Mouse (Mus musculus) kidney, postnatal 0 days (tissue): ENCODE data around the gene Wdr20. TPM values are rescaled to one million over a fixed set of nuclear protein-coding genes. Genes with fewer than 3 reads are reported as not detected.

Experiments
- ATAC-seq: fragments of 200-750 bp; cut with Nextera tagmentation; replicated peaks from 2 replicates; pipeline ENCODE4 v1.8.0; 2017; ENCODE audit warnings: low read depth, moderate number of reproducible peaks, moderate TSS enrichment, moderate library complexity; ENCODE audit not compliant: low FRiP score
- DNase-seq: peaks from one replicate; pipeline ENCODE4 v3.0.0-alpha.2; 2016; ENCODE audit warnings: low spot score
- H3K27ac ChIP-seq: fragments of 300-500 bp; sonication (generic); 2 replicates; pipeline ENCODE4 v1.5.1; 2014; ENCODE audit warnings: mild to moderate bottlenecking
- H3K27me3 ChIP-seq: fragments of 300-500 bp; sonication (generic); 2 replicates; pipeline ENCODE4 v1.6.1; 2014; ENCODE audit warnings: low read length, mixed read lengths; ENCODE audit not compliant: insufficient read depth
- H3K36me3 ChIP-seq: fragments of 300-500 bp; sonication (generic); 2 replicates; pipeline ENCODE4 v1.6.1; 2014; ENCODE audit warnings: low read length, mixed read lengths; ENCODE audit not compliant: insufficient read depth
- H3K4me1 ChIP-seq: fragments of 300-500 bp; sonication (generic); replicated peaks from 2 replicates; pipeline ENCODE4 v1.6.1; 2014; ENCODE audit warnings: antibody characterized with exemption, low read length, mixed read lengths; ENCODE audit not compliant: insufficient read depth
- H3K4me2 ChIP-seq: fragments of 300-500 bp; sonication (generic); 2 replicates; pipeline ENCODE4 v1.6.1; 2014; ENCODE audit warnings: mild to moderate bottlenecking, low read length, moderate library complexity, mixed read lengths
- H3K4me3 ChIP-seq: fragments of 300-500 bp; sonication (generic); replicated peaks from 2 replicates; pipeline ENCODE4 v1.5.1; 2014; ENCODE audit warnings: low read depth, low read length
- H3K9ac ChIP-seq: fragments of 300-500 bp; sonication (generic); 2 replicates; pipeline ENCODE4 v1.6.1; 2014; ENCODE audit warnings: low read depth, low read length
- H3K9me3 ChIP-seq: fragments of 300-500 bp; sonication (generic); replicated peaks from 2 replicates; pipeline ENCODE4 v1.6.1; 2016; ENCODE audit warnings: low read length, inconsistent platforms, mixed read lengths
- CTCF ChIP-seq: IDR thresholded peaks from 2 replicates; pipeline ENCODE4 v1.5.1; 2016; ENCODE audit warnings: antibody characterized with exemption, low read depth, mild to moderate bottlenecking, moderate library complexity
- WGBS: fragments of 180-500 bp; shearing (Covaris S2); extraction: QIAGEN DNeasy Blood & Tissue Kit; methylation state at CpG from one replicate; pipeline ENCODE4 v1.1.7; 2014; 5-methylcytosine and 5-hydroxymethylcytosine counted together
- polyA plus RNA-seq: library from polyadenylated mRNA; unstranded; fragments of >200 nt; fragmentation: Nextera tagmentation; extraction: Ambion mirVana; gene quantifications from 2 replicates; pipeline ENCODE4 v1.2.1, GENCODE M21; 2015

Gene Wdr20
- polyA plus RNA-seq, 1 experiment from 2014 or later = 18.6 TPM

DNA sequence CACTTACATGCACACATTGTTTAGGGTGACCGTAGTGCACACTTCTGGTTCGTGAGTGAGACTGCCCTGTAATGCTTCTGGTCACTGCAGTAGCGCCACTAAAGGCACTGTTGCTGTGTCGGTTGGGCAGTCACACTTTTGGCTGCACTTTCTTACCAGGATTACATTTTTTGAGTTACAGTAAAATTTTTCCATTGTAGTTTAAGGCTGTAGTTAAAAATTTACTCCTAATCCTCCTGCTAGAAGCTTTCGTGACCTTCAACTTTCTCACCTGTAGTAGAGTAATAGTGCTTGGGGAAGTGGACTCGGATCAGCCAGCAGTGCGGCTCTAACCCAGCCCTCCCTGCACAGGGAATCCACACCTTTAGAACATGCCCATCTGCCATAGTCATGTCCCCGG, 53.3 kb downstream of the Wdr20 start:
- H3K4me1 ChIP-seq = no peaks in the 10 kb centered on the region
- ATAC-seq (no peak), DNase-seq (no peak)
- no peak overlapping the region for H3K4me3 ChIP-seq
- no peak for TF ChIP-seq CTCF
- no peak overlapping the region for H3K9ac ChIP-seq
- H3K27me3 ChIP-seq = no peaks in the 10 kb centered on the region
- WGBS = 72% methylated on average over 8 of the region's 8 CpGs
- peaks cover 4% of the 10 kb centered on the region; the same call in 1 of the 2 replicates for H3K36me3 ChIP-seq
- H3K4me2 ChIP-seq = no peak overlapping the region
- no peaks in the 10 kb centered on the region for H3K9me3 ChIP-seq
- peak overlapping the region; percentile 57; the same call in 1 of the 2 replicates for H3K27ac ChIP-seq

DNA sequence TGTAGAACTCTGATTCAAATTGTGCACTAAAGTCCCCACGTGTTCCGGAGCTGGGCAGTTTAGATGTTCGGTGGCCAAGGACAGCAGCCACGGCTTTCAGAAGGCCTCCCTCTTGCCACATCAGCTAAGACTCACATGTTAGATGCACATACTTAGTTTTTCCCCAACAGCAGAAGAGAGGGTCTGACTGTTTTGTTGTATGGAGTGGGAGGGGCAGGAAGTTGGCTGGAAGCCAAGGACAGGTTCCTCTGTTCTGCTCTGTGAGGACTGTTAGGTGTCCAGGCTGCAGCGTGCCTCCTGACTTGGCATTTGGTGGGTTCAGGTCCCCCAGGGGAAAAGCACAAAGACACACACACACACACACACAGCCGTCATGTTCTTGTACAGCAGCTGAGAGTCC, 57.3 kb downstream of the Wdr20 start:
- Histone ChIP-seq H3K27me3 (no peaks in the 10 kb centered on the region), H3K9ac (no peak overlapping the region), H3K9me3 (no peaks in the 10 kb centered on the region), H3K4me1 (peaks cover 5% of the 10 kb centered on the region; the same call in 1 of the 2 replicates), H3K36me3 (peaks cover 4% of the 10 kb centered on the region; the same call in 1 of the 2 replicates), H3K4me2 (no peak overlapping the region), H3K4me3 (no peak overlapping the region), H3K27ac (no peak overlapping the region)
- TF ChIP-seq CTCF = no peak
- WGBS = 78% methylated on average over 6 of the region's 6 CpGs
- ATAC-seq = no peak
- DNase-seq = no peak

DNA sequence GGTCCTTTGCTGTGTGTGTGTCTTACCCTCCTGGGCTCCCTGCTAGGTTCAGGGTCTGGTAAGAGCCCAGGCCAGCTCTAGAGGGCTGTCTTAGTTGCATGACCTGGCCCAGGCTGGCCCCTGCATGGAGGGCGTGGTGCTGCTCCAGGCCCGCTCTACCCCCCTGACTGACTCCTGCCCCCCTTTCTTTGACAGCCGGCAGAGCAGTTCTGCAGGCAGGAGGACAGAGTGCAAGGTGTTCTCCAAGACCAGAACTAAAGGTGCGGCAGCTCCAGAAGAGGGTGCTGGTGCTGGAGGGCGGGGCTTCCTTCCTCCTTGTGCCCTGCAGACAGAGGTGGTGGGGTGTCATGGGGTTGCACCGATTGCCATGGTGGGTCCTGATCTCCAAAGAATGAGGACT, 59.0 kb downstream of the Wdr20 start:
- H3K4me1 ChIP-seq = peaks cover 5% of the 10 kb centered on the region; the same call in 1 of the 2 replicates
- peaks cover 5% of the 10 kb centered on the region; the same call in 1 of the 2 replicates for H3K36me3 ChIP-seq
- no peak overlapping the region for H3K9ac ChIP-seq
- H3K9me3 ChIP-seq = no peaks in the 10 kb centered on the region
- ATAC-seq (no peak), DNase-seq (no peak)
- H3K27me3 ChIP-seq = no peaks in the 10 kb centered on the region
- 73% methylated on average over 6 of the region's 6 CpGs for WGBS
- no peak overlapping the region for H3K4me2 ChIP-seq
- no peak overlapping the region for H3K4me3 ChIP-seq
- no peak overlapping the region; the same call in 1 of the 2 replicates for H3K27ac ChIP-seq
- TF ChIP-seq CTCF = no peak

DNA sequence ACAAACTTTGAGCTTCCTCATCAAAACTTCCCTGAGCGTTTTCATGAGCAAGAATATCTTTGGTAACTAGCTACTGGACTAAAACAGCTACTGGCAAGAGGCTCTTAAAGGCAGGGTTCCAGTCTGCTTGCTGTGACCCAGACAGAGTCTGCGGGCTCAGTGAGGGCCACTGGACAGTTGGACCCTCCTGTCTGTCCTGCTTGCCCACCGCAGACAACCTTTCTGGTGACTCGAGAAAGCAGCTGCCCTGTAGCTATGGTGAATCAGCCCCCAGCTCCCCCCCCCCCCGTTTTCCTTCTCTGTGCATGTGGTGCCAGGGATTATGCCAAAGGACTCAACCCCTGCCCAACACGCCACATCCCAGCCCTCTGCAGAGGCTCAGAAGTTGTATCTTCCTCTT, 59.5 kb downstream of the Wdr20 start:
- Histone ChIP-seq H3K4me2 (no peak overlapping the region), H3K27me3 (no peaks in the 10 kb centered on the region), H3K9me3 (no peaks in the 10 kb centered on the region), H3K36me3 (peaks cover 8% of the 10 kb centered on the region; the same call in 1 of the 2 replicates), H3K4me3 (no peak overlapping the region), H3K9ac (no peak overlapping the region), H3K4me1 (peaks cover 5% of the 10 kb centered on the region; the same call in 1 of the 2 replicates), H3K27ac (peak overlapping the region; percentile 67; the same call in 1 of the 2 replicates)
- no peak for DNase-seq
- WGBS = 88% methylated on average over 6 of the region's 6 CpGs
- no peak for ATAC-seq
- TF ChIP-seq CTCF = no peak

DNA sequence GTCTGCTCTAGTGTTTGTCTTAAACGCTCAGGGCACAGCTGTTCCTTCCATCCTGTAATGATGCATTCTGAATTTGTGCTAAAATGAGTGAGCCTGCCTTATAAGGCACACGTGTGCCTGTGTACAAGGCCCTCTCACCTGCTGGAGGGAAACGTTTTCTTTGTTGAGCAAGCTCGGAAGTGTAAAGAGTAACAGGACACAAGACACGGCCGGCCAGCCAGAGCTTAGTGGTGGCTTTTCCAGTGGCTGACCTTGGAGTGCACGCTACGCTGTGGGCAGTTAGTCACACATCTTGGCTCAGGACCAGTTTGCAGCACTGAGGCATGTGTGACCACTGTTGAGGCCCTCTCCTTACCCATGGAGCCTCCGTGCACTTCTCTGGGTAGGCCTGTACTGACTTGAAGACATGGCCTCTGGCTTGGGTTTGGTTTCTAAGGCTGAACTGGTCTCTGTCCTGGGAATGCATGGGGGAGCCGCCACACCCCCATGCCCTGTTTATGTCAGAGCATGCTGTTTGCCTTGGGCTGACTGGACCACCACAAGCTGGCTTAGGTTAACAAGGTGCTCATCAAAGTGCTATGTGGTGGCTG, 60.2 kb downstream of the Wdr20 start:
- 55% methylated on average over 10 of the region's 10 CpGs for WGBS
- Histone ChIP-seq H3K27me3 (no peaks in the 10 kb centered on the region), H3K4me3 (no peak overlapping the region), H3K4me2 (no peak overlapping the region), H3K36me3 (peaks cover 8% of the 10 kb centered on the region; the same call in 1 of the 2 replicates), H3K4me1 (peaks cover 5% of the 10 kb centered on the region; the same call in 1 of the 2 replicates), H3K9ac (no peak overlapping the region), H3K27ac (peak overlapping the region; percentile 67), H3K9me3 (no peaks in the 10 kb centered on the region)
- DNase-seq = peak; percentile 28
- no peak for TF ChIP-seq CTCF
- peak; percentile 59; the same call in 1 of the 2 replicates for ATAC-seq

DNA sequence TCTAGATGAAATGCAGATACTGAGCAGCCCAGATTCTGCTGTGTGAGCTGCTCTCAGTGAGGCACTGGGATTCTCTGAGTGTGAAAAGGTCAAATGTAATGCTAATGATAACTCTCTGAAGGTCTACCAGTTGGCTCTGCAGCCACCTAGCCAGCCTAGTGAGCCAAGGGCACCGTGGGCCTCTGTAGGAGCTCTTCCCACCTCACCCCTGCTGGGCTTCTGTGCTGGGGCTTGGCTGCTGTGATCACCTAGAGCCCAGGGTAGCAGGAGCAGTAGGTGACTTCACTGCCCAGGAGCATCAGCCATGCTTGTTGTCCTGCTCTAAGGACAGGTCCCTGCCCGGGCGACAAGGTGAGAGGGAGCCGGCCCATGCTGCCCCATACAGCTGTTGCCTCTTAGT, 61.5 kb downstream of the Wdr20 start:
- Histone ChIP-seq H3K36me3 (peaks cover 8% of the 10 kb centered on the region; the same call in 1 of the 2 replicates), H3K9ac (no peak overlapping the region), H3K9me3 (no peaks in the 10 kb centered on the region), H3K27me3 (no peaks in the 10 kb centered on the region), H3K4me2 (no peak overlapping the region), H3K4me1 (peaks cover 5% of the 10 kb centered on the region; the same call in 1 of the 2 replicates), H3K27ac (no peak overlapping the region), H3K4me3 (no peak overlapping the region)
- TF ChIP-seq CTCF = no peak
- DNase-seq (no peak), ATAC-seq (no peak)
- 88% methylated on average over 4 of the region's 4 CpGs for WGBS
